Mouse (Mus musculus): ENCODE results near the gene Klk11.

Gene Klk11

DNA sequence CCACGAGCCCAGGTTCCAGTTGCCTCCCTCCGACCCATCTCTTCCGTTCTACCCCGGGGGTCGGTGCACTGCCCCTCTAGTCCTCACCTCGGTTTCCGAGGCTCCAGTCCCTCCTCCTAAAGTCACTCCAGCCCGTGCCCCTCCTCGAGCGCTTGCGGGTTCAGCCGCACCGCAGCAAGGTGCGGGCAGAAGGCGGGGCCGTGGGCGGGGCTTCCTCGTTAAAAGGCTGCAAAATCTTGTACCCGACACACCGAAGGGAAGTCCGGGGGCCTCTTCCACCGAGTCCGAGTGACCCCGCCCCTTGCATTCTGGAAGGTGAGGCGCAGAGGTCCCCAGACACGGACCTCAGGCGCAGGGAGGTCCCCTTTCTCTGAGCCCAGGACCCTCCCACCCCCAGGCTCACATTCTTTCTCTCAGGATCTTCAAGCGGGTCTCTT, 22.9 kb downstream of the Klk11 start, which contains the start of gene Klk8:
Gene Klk8, plus strand, starts transcription at position 245 of the 437 bp plus-strand sequence.
- DNase-seq: peak; percentile 54

DNA sequence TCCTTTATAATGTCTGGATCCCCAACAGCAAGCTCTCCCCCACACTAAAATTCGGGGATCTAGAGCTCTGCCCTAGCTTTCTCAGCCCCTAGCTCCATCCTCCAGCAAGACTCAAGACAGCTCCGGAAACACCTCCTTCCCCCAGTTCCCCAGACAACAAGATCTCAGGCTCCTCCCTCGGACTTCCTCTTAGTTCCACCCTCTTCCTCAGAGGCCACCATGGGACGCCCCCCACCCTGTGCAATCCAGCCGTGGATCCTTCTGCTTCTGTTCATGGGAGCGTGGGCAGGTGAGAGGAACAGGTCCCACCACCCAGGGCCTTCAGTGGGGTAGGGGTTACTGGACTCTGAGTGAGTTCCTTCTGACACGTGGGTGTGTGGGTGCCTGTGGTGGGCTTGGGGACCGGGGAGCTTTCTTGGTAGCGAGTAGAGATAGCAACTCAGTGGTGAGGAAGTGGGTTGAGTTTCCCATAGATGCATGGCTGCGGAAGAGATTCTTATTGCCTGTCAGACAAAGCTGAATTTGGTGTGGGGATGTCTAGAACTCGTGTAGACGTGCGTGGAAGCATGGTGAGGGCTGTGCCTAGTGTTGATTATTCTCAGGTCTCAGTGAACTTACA, 23.5 kb downstream of the Klk11 start:
- peak; percentile 21 for DNase-seq

DNA sequence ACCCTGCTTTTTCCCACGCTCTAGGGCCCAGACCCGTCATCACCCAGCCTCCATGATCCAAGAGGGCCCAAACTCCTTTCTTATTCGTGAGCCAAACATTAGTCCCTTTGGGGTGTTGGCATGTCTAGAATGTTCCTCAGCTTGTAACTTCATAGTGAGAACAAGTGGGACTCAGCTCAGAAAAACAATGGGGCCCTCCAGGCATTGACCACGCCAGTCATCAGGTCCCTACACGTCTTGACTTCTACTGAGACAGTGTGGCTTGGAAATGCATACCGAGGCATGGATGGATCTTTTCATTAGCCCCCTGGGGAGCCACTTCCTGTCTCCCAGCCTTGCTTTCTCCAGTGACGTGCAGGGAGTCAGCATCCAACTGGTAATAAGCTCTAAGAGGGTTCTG, 25.5 kb downstream of the Klk11 start:
- DNase-seq: no peak

DNA sequence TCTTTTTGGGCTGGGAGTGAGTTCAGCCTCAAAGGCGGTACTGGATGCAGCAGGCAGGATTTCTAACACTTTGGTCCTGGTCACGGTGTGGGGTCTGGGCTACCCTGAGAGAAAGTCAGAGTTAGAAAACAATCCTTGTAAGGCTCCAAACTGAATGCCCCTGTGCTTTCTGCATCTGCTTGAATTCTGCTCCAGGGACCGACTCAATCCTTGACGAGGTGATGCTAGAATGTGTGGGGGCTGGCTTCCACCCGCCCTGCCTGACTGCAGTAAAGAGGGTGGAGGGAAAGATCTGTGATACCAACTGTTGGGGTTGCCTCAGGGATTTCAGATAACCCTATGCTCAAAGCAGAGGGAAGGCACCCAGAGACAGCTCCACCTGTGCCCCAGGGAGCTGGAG, 36.6 kb downstream of the Klk11 start, which contains the start of gene Klk7:
Gene Klk7, plus strand, starts transcription at position 301 of the 400 bp plus-strand sequence.
- no peak for DNase-seq

DNA sequence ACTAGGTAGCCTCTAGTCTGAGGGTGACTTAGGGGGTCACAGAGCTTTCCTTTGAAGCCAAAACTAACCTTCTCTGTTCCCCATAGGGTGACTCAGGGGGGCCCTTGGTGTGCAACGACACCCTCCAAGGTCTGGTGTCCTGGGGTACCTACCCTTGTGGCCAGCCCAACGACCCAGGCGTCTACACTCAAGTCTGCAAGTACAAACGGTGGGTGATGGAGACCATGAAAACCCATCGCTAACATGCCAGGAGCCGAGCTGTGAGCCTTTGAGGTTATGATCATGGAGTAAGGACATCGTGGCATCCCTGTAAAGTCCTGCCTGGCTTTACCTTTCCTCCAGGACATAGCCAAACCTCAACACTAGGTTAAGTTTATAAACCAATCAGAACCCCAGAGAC, 40.8 kb downstream of the Klk11 start:
- DNase-seq: no peak

DNA sequence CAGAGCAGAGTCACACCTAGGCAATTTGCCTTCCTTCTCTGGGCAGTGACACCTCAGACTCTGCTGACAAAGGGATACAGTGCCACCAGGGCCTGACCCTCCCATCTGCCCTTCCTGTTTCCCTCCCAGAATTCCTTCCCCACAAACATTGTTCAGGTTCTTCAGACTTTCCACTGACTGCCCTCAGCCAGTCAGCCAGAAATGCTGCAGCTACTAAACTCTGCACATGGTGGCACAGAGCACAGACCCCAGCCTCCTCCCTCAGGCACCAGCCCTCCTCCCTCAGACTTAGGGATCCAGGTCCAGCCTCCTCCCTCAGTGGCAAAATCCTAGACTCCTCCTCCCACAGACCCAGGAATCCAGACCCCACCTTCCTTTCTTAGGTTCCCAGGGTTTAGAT, 42.3 kb downstream of the Klk11 start:
- no peak for DNase-seq

DNA sequence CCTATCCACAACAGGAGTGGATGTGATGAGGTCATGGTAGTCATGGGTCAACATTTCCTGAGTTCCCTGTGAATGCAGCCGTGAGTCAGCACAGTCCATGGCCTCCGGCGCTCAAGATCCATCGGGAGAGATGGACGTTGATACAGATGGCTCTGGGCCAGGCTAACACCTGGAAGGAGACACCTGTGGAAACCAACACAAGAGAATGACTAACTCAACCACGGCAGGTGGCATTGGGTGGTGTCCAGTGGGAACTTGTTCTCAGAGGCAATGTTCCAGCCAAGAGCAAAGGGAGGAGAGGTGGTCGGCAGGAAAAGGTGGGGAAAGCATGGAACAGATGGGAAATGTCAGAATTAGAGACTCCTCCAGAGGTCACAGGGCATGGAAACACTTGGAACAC, 47.2 kb downstream of the Klk11 start:
- DNase-seq: no peak

DNA sequence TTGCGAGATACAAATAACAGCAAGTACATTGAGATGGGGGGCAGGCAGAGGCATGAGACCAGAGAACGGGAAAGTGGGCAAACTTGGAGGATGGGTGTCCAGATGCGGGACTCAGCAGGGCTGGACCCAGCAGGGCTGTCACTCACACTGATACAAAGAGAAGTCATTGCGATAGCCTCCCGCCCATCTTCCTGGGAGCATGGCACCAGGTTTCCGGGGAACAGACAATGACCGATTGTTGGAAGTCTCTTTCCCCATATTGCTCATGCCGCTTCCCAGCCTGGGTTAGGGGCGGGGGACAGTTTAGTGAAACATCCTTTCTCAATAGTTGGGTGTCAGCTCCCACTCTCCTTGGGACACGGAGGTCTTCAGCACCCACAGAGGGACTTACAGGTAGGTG, 49.8 kb downstream of the Klk11 start, which contains the start of gene Klk6:
Gene Klk6, plus strand, starts transcription at position 301 of the 400 bp plus-strand sequence.
- no peak for DNase-seq

DNA sequence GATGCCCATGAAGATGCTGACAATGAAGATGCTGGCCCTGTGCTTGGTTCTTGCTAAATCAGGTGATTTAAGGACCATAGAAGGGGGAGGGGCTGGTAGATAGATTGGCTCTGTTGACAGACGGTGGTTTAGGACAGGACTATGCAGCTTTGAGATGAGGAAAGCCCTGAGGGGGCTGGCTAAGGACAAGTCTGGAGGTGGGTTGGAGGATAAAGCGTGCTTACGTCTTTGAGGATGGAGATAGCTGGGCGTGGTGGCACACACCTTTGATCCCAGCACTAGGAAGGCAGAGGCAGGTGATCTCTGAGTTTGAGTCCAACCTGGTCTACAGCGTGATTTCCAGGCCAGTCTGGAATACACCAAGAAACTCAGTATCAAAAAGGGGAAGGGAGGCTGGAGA, 51.7 kb downstream of the Klk11 start:
- DNase-seq: no peak

DNA sequence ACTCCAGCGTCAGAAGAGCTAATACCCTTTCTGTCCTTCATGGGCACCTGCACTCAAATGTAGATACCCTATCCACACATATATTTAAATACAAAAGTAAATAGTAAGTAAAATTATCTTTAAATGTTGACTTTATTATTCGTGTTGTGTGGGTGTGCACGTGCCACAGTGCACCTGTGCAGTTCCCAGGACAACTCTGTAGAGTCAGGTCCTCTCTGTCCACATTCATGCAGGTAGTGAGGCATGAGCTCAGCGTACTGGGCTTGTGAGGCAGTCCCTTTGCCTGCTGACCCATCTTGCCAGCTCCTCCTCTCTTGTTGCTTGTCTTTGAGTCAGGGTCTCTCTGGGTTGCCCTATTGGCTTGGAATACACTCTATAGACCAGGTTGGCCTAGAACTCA, 53.3 kb downstream of the Klk11 start:
- DNase-seq: no peak
